ENCODE assay signal across 12 mouse cellular contexts in genomic region chr10:122885301-122885700, GRCm38 (mm10).
DNase-seq lines count a peak whose midpoint lies in the region; ATAC-seq and TF ChIP-seq lines count a peak whose summit lies in the region.
"Had no signal": no experiment of that assay in that cellular context is flagged by ENCODE, and none has a peak within 500 bp of the region (broad histone marks: within the 10 kb centered on the region; RNA-seq: fewer than 3 reads in every experiment).

No protein-coding gene starts in this region.

- peak; percentile 26 for DNase-seq in cerebellum, adult 11 months
- no peak for DNase-seq in cerebellum, adult 2 months
- peak; percentile 46 for DNase-seq in hindbrain, postnatal 0 days (ENCODE audit: low spot score)
- no peak for DNase-seq in testis, postnatal 10 days (ENCODE audit: low spot score)
- no peak for DNase-seq in heart, postnatal 14 days
- no peak for DNase-seq in gastrocnemius, adult 2 months
- DNase-seq: heart, adult 2 months; kidney, adult 18-20 months; lung, adult 18-20 months; thymus, postnatal 36 days had no signal

- H3K4me1 ChIP-seq in cerebellum, adult 2 months (ENCODE audit: control insufficient read depth, insufficient read depth, low read length): peaks cover 30% of the 10 kb centered on the region
- H3K4me1 ChIP-seq in embryonic facial prominence, embryonic 15.5 days: peaks cover 69% of the 10 kb centered on the region
- H3K4me1 ChIP-seq in hindbrain, postnatal 0 days (ENCODE audit: insufficient read depth, low read length): peaks cover 49% of the 10 kb centered on the region
- peaks cover 66% of the 10 kb centered on the region for H3K4me1 ChIP-seq in neural tube, embryonic 14.5 days (ENCODE audit: control insufficient read depth, insufficient read depth, low read length)

- intact Hi-C loops in heart, postnatal 14 days (cut with DNase I): loop anchor here (5.0 kb wide), 1 partner anchor 38 kb away; no protein-coding TSS in a partner anchor
- intact Hi-C loops in gastrocnemius, adult 2 months (cut with DNase I): no loop called here

- no peak overlapping the region for H3K4me2 ChIP-seq in embryonic facial prominence, embryonic 15.5 days (replicated peaks)
- no peak overlapping the region for H3K4me2 ChIP-seq in hindbrain, postnatal 0 days (ENCODE audit: low read depth, low read length)
- no peak overlapping the region for H3K4me2 ChIP-seq in neural tube, embryonic 14.5 days (ENCODE audit: low read depth, low read length)

- H3K27ac ChIP-seq in cerebellum, adult 2 months (ENCODE audit: insufficient read depth, low read length): no peak overlapping the region
- peak overlapping the region; percentile 90 for H3K27ac ChIP-seq in embryonic facial prominence, embryonic 15.5 days (replicated peaks)
- H3K27ac ChIP-seq in hindbrain, postnatal 0 days: peak overlapping the region; percentile 92
- H3K27ac ChIP-seq in neural tube, embryonic 14.5 days (ENCODE audit: low read depth, low read length): peak overlapping the region; percentile 99
- no peak overlapping the region for H3K27ac ChIP-seq in gastrocnemius, adult 2 months

- H3K4me3 ChIP-seq in cerebellum, adult 2 months (replicated peaks; ENCODE audit: insufficient read depth, low read depth, low read length): no peak overlapping the region
- no peak overlapping the region for H3K4me3 ChIP-seq in embryonic facial prominence, embryonic 15.5 days (replicated peaks)
- no peak overlapping the region for H3K4me3 ChIP-seq in hindbrain, postnatal 0 days (ENCODE audit: low read length)
- no peak overlapping the region for H3K4me3 ChIP-seq in neural tube, embryonic 14.5 days (ENCODE audit: low read depth, low read length)
- H3K4me3 ChIP-seq in gastrocnemius, adult 2 months: no peak overlapping the region
- H3K4me3 ChIP-seq: heart, adult 2 months had no signal

- TF ChIP-seq POLR2A in cerebellum, adult 2 months (IDR thresholded peaks at IDR 0.05; ENCODE audit: borderline replicate concordance, insufficient read depth, low read length): no peak

- TF ChIP-seq CTCF in cerebellum, adult 2 months (IDR thresholded peaks at IDR 0.05; ENCODE audit: borderline replicate concordance, insufficient read depth, low read depth, low read length): no peak
- TF ChIP-seq CTCF in hindbrain, postnatal 0 days (IDR thresholded peaks at IDR 0.05; ENCODE audit: low read depth): no peak; the same call in 1 of the 2 replicates
- no peak for TF ChIP-seq CTCF in gastrocnemius, adult 2 months (IDR thresholded peaks at IDR 0.05)

- 52% methylated on average over 5 of the region's 5 CpGs for WGBS in cerebellum, adult 2 months
- 88% methylated on average over 5 of the region's 5 CpGs for WGBS in embryonic facial prominence, embryonic 15.5 days
- WGBS in hindbrain, postnatal 0 days: 53% methylated on average over 5 of the region's 5 CpGs
- 52% methylated on average over 5 of the region's 5 CpGs for WGBS in neural tube, embryonic 14.5 days

- H3K9ac ChIP-seq in embryonic facial prominence, embryonic 15.5 days: no peak overlapping the region
- H3K9ac ChIP-seq in hindbrain, postnatal 0 days (replicated peaks; ENCODE audit: low read length): no peak overlapping the region; the same call in 1 of the 2 replicates
- 0 out of 2 replicates have a peak overlapping the region, but pooled peaks have one; percentile 16 for H3K9ac ChIP-seq in neural tube, embryonic 14.5 days (replicated peaks; ENCODE audit: low read depth, low read length)

- H3K36me3 ChIP-seq in embryonic facial prominence, embryonic 15.5 days: no peaks in the 10 kb centered on the region
- no peaks in the 10 kb centered on the region for H3K36me3 ChIP-seq in hindbrain, postnatal 0 days (ENCODE audit: insufficient read depth, low read length)
- no peaks in the 10 kb centered on the region for H3K36me3 ChIP-seq in neural tube, embryonic 14.5 days (ENCODE audit: control insufficient read depth, insufficient read depth, low read length)

- no peak for ATAC-seq in embryonic facial prominence, embryonic 15.5 days (ENCODE audit: insufficient number of reproducible peaks, low FRiP score, low TSS enrichment, low read depth)
- ATAC-seq in hindbrain, postnatal 0 days: no peak
- no peak for ATAC-seq in neural tube, embryonic 14.5 days (ENCODE audit: low read depth)

- H3K27me3 ChIP-seq in cerebellum, adult 2 months (ENCODE audit: control insufficient read depth, insufficient read depth, low read length): no peaks in the 10 kb centered on the region
- no peaks in the 10 kb centered on the region for H3K27me3 ChIP-seq in embryonic facial prominence, embryonic 15.5 days
- H3K27me3 ChIP-seq in hindbrain, postnatal 0 days (ENCODE audit: insufficient read depth, low read length): no peaks in the 10 kb centered on the region
- H3K27me3 ChIP-seq in neural tube, embryonic 14.5 days (ENCODE audit: control insufficient read depth, insufficient read depth, low read length): no peaks in the 10 kb centered on the region

- H3K9me3 ChIP-seq in embryonic facial prominence, embryonic 15.5 days (replicated peaks): no peaks in the 10 kb centered on the region
- no peaks in the 10 kb centered on the region for H3K9me3 ChIP-seq in hindbrain, postnatal 0 days (ENCODE audit: low read length)
- no peaks in the 10 kb centered on the region for H3K9me3 ChIP-seq in neural tube, embryonic 14.5 days (ENCODE audit: control insufficient read depth, low read length)

Comparison
In these comparisons a context has a peak if more than half of its experiments do, and no peak if none do; other contexts are left out.
1. DNase-seq: peak in cerebellum, adult 11 months (single experiment) and hindbrain, postnatal 0 days (single experiment); none in cerebellum, adult 2 months (0 of 2), testis, postnatal 10 days (single experiment), heart, postnatal 14 days (0 of 2) and gastrocnemius, adult 2 months (single experiment).
2. H3K27ac ChIP-seq: peak in embryonic facial prominence, embryonic 15.5 days (single experiment), hindbrain, postnatal 0 days (single experiment) and neural tube, embryonic 14.5 days (single experiment); none in cerebellum, adult 2 months (single experiment) and gastrocnemius, adult 2 months (single experiment).